ENCODE assay signal across 9 mouse cellular contexts in the genomic region with DNA sequence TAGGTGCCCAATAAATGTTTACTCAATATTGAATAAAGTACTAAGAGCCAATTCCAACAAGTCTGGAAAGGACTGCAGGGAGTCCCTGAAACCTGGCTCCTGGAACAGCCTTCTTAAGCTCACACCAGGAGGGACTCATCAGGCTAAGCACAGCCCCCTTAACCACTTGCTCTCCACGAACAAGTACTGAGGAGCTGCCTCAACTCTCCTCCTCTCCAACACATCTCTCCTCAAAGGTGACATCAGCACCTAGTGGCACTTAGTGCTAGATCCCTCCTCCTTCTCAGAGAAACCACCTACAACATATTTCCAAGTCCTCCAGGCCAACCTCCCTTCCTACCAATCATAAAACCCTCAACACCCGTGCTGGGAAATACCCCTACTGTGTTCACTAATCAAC. TPM values are rescaled to one million over a fixed set of nuclear protein-coding genes. Genes with fewer than 3 reads are reported as not detected.
A peak's percentile ranks its signal among the peaks of the same experiment; 100 is the strongest.
DNase-seq lines count a peak whose midpoint lies in the region; ATAC-seq and TF ChIP-seq lines count a peak whose summit lies in the region.
"Had no signal": no experiment of that assay in that cellular context is flagged by ENCODE, and none has a peak within 500 bp of the region (broad histone marks: within the 10 kb centered on the region; RNA-seq: fewer than 3 reads in every experiment).

No protein-coding gene starts in this region.

- H3K27ac ChIP-seq in heart, embryonic 13.5 days (replicated peaks): peak overlapping the region; percentile 91
- no peak overlapping the region for H3K27ac ChIP-seq in ES-E14 (ENCODE audit: insufficient read depth, low read depth, low read length, poor library complexity, severe bottlenecking)
- H3K27ac ChIP-seq in forebrain, embryonic 11.5 days (ENCODE audit: low read depth, low read length): no peak overlapping the region
- no peak overlapping the region for H3K27ac ChIP-seq in liver, embryonic 13.5 days
- H3K27ac ChIP-seq: liver, embryonic 14.5 days had no signal

- in situ Hi-C loops in ES-E14 (cut with MboI; ENCODE audit: low sequenced_read_pairs in 2 of 2, unreplicated experiment in 2 of 2): no loop called here

- intact Hi-C loops in heart, postnatal 10 days (cut with DNase I): no loop called here

- H3K36me3 ChIP-seq in heart, embryonic 13.5 days: peaks cover 26% of the 10 kb centered on the region
- H3K36me3 ChIP-seq in ES-E14 (ENCODE audit: control insufficient read depth, insufficient read depth, low read length, poor library complexity, severe bottlenecking): peaks cover 4% of the 10 kb centered on the region
- peaks cover 3% of the 10 kb centered on the region; the same call in 1 of the 2 replicates for H3K36me3 ChIP-seq in forebrain, embryonic 11.5 days (ENCODE audit: control insufficient read depth, insufficient read depth, low read length)
- H3K36me3 ChIP-seq in liver, embryonic 13.5 days: peaks cover 24% of the 10 kb centered on the region

- no peak for DNase-seq in heart, postnatal 10 days
- no peak for DNase-seq in ES-E14 (ENCODE audit: low read depth, low spot score)
- no peak for DNase-seq in forebrain, embryonic 11.5 days (ENCODE audit: low spot score)
- no peak for DNase-seq in liver, embryonic 13.5 days
- DNase-seq in embryo, embryonic 10.5 days (ENCODE audit: low spot score): no peak

- 6% methylated on average over 2 of the region's 2 CpGs for WGBS in heart, embryonic 13.5 days
- WGBS in forebrain, embryonic 11.5 days: 0% methylated on average over 2 of the region's 2 CpGs
- WGBS in liver, embryonic 13.5 days (ENCODE audit: insufficient replicate concordance): 36% methylated on average over 2 of the region's 2 CpGs

- H3K9ac ChIP-seq in heart, embryonic 13.5 days: peak overlapping the region; percentile 83
- peak overlapping the region; percentile 62; the same call in 1 of the 2 replicates for H3K9ac ChIP-seq in ES-E14 (ENCODE audit: insufficient read depth, low read depth, low read length, poor library complexity, severe bottlenecking)
- H3K9ac ChIP-seq in forebrain, embryonic 11.5 days (ENCODE audit: low read length): no peak overlapping the region
- H3K9ac ChIP-seq in liver, embryonic 13.5 days: no peak overlapping the region
- H3K9ac ChIP-seq: liver, embryonic 14.5 days had no signal

- peak overlapping the region; percentile 89 for H3K4me2 ChIP-seq in heart, embryonic 13.5 days
- peak overlapping the region; percentile 88 for H3K4me2 ChIP-seq in forebrain, embryonic 11.5 days (ENCODE audit: low read depth, low read length, severe bottlenecking)
- H3K4me2 ChIP-seq in liver, embryonic 13.5 days: peak overlapping the region; percentile 76; the same call in 1 of the 2 replicates

- peak overlapping the region; percentile 60 for H3K4me3 ChIP-seq in heart, embryonic 13.5 days
- H3K4me3 ChIP-seq in ES-E14 (ENCODE audit: insufficient read depth in 1 of 2, low read depth in 1 of 2, low read length in 2 of 2, poor library complexity in 1 of 2, severe bottlenecking in 1 of 2): peak overlapping the region; percentile 70 to 76; a peak in 3 of 4 replicates
- H3K4me3 ChIP-seq in forebrain, embryonic 11.5 days (ENCODE audit: low read depth, low read length): no peak overlapping the region
- H3K4me3 ChIP-seq in liver, embryonic 13.5 days (replicated peaks): no peak overlapping the region

- H3K9me3 ChIP-seq in heart, embryonic 13.5 days: no peaks in the 10 kb centered on the region
- no peaks in the 10 kb centered on the region for H3K9me3 ChIP-seq in ES-E14 (ENCODE audit: control insufficient read depth, insufficient read depth, low read depth, low read length)
- no peaks in the 10 kb centered on the region for H3K9me3 ChIP-seq in forebrain, embryonic 11.5 days (ENCODE audit: control insufficient read depth, low read length)
- H3K9me3 ChIP-seq in liver, embryonic 13.5 days (replicated peaks): no peaks in the 10 kb centered on the region

- H3K27me3 ChIP-seq in heart, embryonic 13.5 days (replicated peaks): no peaks in the 10 kb centered on the region
- no peaks in the 10 kb centered on the region for H3K27me3 ChIP-seq in forebrain, embryonic 11.5 days (ENCODE audit: control insufficient read depth, insufficient read depth, low read length)
- H3K27me3 ChIP-seq in liver, embryonic 13.5 days: peaks cover 26% of the 10 kb centered on the region

- peaks cover 67% of the 10 kb centered on the region for H3K4me1 ChIP-seq in heart, embryonic 13.5 days
- peaks cover 0 to 5% of the 10 kb centered on the region in 2 experiments; a peak in 1 of 4 replicates for H3K4me1 ChIP-seq in ES-E14 (ENCODE audit: control insufficient read depth in 2 of 2, insufficient read depth in 2 of 2, low read length in 2 of 2, poor library complexity in 1 of 2)
- 0 out of 2 replicates have a peak, but pooled peaks cover 4% of the 10 kb centered on the region for H3K4me1 ChIP-seq in forebrain, embryonic 11.5 days (replicated peaks; ENCODE audit: control insufficient read depth, insufficient read depth, low read length)
- peaks cover 20% of the 10 kb centered on the region for H3K4me1 ChIP-seq in liver, embryonic 13.5 days (replicated peaks)

- ATAC-seq in heart, embryonic 13.5 days (ENCODE audit: extremely low read depth, insufficient number of reproducible peaks, low FRiP score, low TSS enrichment): no peak
- no peak for ATAC-seq in forebrain, embryonic 11.5 days (replicated peaks; ENCODE audit: low FRiP score)
- ATAC-seq in liver, embryonic 13.5 days (ENCODE audit: low read depth): no peak
- ATAC-seq in monocyte, adult 5-6 weeks (replicated peaks; ENCODE audit: insufficient number of reproducible peaks, low FRiP score, low TSS enrichment, poor library complexity, severe bottlenecking): no peak
- ATAC-seq in inflammation-experienced regulatory T-cells, adult 6 months: no peak

TF ChIP-seq in ES-E14, 5 proteins besides CTCF, POLR2A, EP300 and RAD21:
- TF ChIP-seq CHD2 (IDR thresholded peaks at IDR 0.05; ENCODE audit: low read depth, low read length): no peak
- TF ChIP-seq ZNF384 (IDR thresholded peaks at IDR 0.05; ENCODE audit: low read depth, low read length): no peak
- TF ChIP-seq HCFC1 (IDR thresholded peaks at IDR 0.05; ENCODE audit: borderline replicate concordance, insufficient read depth, low read length): no peak
- no peak for TF ChIP-seq MAFK (IDR thresholded peaks at IDR 0.05; ENCODE audit: insufficient read depth, low read depth, low read length)
- no peak for TF ChIP-seq ZC3H11A (IDR thresholded peaks at IDR 0.05; ENCODE audit: borderline replicate concordance, low read depth, low read length)
TF ChIP-seq in ES-E14: peak in this region for 0.

RNA-seq across cellular contexts. Expression of a gene that starts 10.8 kb away (rescaled TPM):
- polyA plus RNA-seq in heart, embryonic 13.5 days (2015; fragmentation: Nextera tagmentation; extraction: Ambion mirVana): 10.9 and 12.6 TPM in 2 replicates
- 1 to 10 TPM; 3.4 to 3.7 TPM for total RNA-seq in heart, postnatal 10 days (2021)
- 14.1 and 35.3 TPM in 2 replicates for total RNA-seq in ES-E14 (2012; rRNA removed)
- 1.7 and 2.5 TPM in 2 replicates for polyA plus RNA-seq in forebrain, embryonic 11.5 days (2014; fragmentation: Nextera tagmentation; extraction: Ambion mirVana)
- 1.1 and 1.2 TPM in 2 replicates for polyA plus RNA-seq in liver, embryonic 13.5 days (2015; fragmentation: Nextera tagmentation; extraction: Ambion mirVana)
- 20.4 to 28.3 TPM (median 20.4 TPM) in 3 replicates for total RNA-seq in monocyte, adult 5-6 weeks (2017)
- polyA plus RNA-seq in inflammation-experienced regulatory T-cells, adult 6 months (2017; shearing (Covaris generic)): 1 to 10 TPM in 1 of 3 experiments, under 1 TPM in 1, not detected in 1; 0.24 to 1.4 TPM

RNA-seq across cellular contexts. Expression of a gene that starts 18.2 kb away (rescaled TPM):
- polyA plus RNA-seq in heart, embryonic 13.5 days (2015; fragmentation: Nextera tagmentation; extraction: Ambion mirVana): 54.0 and 63.0 TPM in 2 replicates
- total RNA-seq in heart, postnatal 10 days (2021): 10 to 100 TPM; 24.2 to 25.7 TPM
- total RNA-seq in ES-E14 (2012; rRNA removed): 100 and 120 TPM in 2 replicates
- 133 and 145 TPM in 2 replicates for polyA plus RNA-seq in forebrain, embryonic 11.5 days (2014; fragmentation: Nextera tagmentation; extraction: Ambion mirVana)
- 58.8 and 67.9 TPM in 2 replicates for polyA plus RNA-seq in liver, embryonic 13.5 days (2015; fragmentation: Nextera tagmentation; extraction: Ambion mirVana)
- total RNA-seq in monocyte, adult 5-6 weeks (2017): 65.8 to 73.9 TPM (median 67.8 TPM) in 3 replicates
- polyA plus RNA-seq in inflammation-experienced regulatory T-cells, adult 6 months (2017; shearing (Covaris generic)): 10 to 100 TPM; 25.8 to 26.9 (median 26.6) TPM

RNA-seq across cellular contexts. Expression of a gene that starts 42.2 kb away (rescaled TPM):
- not detected in 2 replicates for polyA plus RNA-seq in heart, embryonic 13.5 days (2015; fragmentation: Nextera tagmentation; extraction: Ambion mirVana)
- not detected for total RNA-seq in heart, postnatal 10 days (2021)
- 0.22 TPM in 1 of 2 replicates, not detected in the other for total RNA-seq in ES-E14 (2012; rRNA removed)
- polyA plus RNA-seq in forebrain, embryonic 11.5 days (2014; fragmentation: Nextera tagmentation; extraction: Ambion mirVana): not detected in 2 replicates
- polyA plus RNA-seq in liver, embryonic 13.5 days (2015; fragmentation: Nextera tagmentation; extraction: Ambion mirVana): not detected in 2 replicates
- not detected in 3 replicates for total RNA-seq in monocyte, adult 5-6 weeks (2017)
- polyA plus RNA-seq in inflammation-experienced regulatory T-cells, adult 6 months (2017; shearing (Covaris generic)): not detected
- polyA plus RNA-seq: liver, embryonic 14.5 days had no signal

RNA-seq across cellular contexts. Expression of a gene that starts 53.8 kb away (rescaled TPM):
- 1.5 and 3.5 TPM in 2 replicates for polyA plus RNA-seq in heart, embryonic 13.5 days (2015; fragmentation: Nextera tagmentation; extraction: Ambion mirVana)
- not detected for total RNA-seq in heart, postnatal 10 days (2021)
- total RNA-seq in ES-E14 (2012; rRNA removed): 0.18 and 0.37 TPM in 2 replicates
- not detected in 2 replicates for polyA plus RNA-seq in forebrain, embryonic 11.5 days (2014; fragmentation: Nextera tagmentation; extraction: Ambion mirVana)
- polyA plus RNA-seq in liver, embryonic 13.5 days (2015; fragmentation: Nextera tagmentation; extraction: Ambion mirVana): 2.7 and 4.1 TPM in 2 replicates
- total RNA-seq in monocyte, adult 5-6 weeks (2017): not detected in 3 replicates
- polyA plus RNA-seq in inflammation-experienced regulatory T-cells, adult 6 months (2017; shearing (Covaris generic)): not detected

Comparison
In these comparisons a context has a peak if more than half of its experiments do, and no peak if none do; other contexts are left out.
1. H3K4me3 ChIP-seq: peak in heart, embryonic 13.5 days (single experiment) and ES-E14 (2 of 2); none in forebrain, embryonic 11.5 days (single experiment) and liver, embryonic 13.5 days (single experiment).
2. H3K9ac ChIP-seq: peak in heart, embryonic 13.5 days (single experiment) and ES-E14 (single experiment); none in forebrain, embryonic 11.5 days (single experiment) and liver, embryonic 13.5 days (single experiment).
3. Peak in every context shown above with its lines, with median percentiles within 50 percentile points of each other: H3K4me2 ChIP-seq.